Mouse (Mus musculus): Measurements from ENCODE around the gene Lsm7.

- peak; percentile 46; the same call in 1 of the 2 replicates for TF ChIP-seq EP300 (IDR thresholded peaks at IDR 0.05; ENCODE audit: low read depth)
- no peak for TF ChIP-seq CTCF (IDR thresholded peaks at IDR 0.05; ENCODE audit: low read depth)
Observed at GRCm38 (mm10) chr10:80856908-80857307, 1.9 kb upstream of the Lsm7 start.
